In genomic region chr14:30196235-30196634, GRCm38 (mm10) we compare ENCODE assay signal across 9 mouse cellular contexts.
DNase-seq lines count a peak whose midpoint lies in the region; ATAC-seq lines count a peak whose summit lies in the region.
"Had no signal": no experiment of that assay in that cellular context is flagged by ENCODE, and none has a peak within 500 bp of the region (broad histone marks: within the 10 kb centered on the region; RNA-seq: fewer than 3 reads in every experiment).

No protein-coding gene starts in this region.

- H3K4me2 ChIP-seq in hindbrain, embryonic 15.5 days, result no peak overlapping the region
- no peak overlapping the region for H3K4me2 ChIP-seq in hindbrain, embryonic 14.5 days (replicated peaks)
- no peak overlapping the region for H3K4me2 ChIP-seq in intestine, embryonic 15.5 days (replicated peaks)
- H3K4me2 ChIP-seq: midbrain, embryonic 12.5 days had no signal

- no peaks in the 10 kb centered on the region for H3K36me3 ChIP-seq in hindbrain, embryonic 15.5 days
- no peaks in the 10 kb centered on the region for H3K36me3 ChIP-seq in hindbrain, embryonic 14.5 days (replicated peaks; ENCODE audit: control insufficient read depth, insufficient read depth)
- H3K36me3 ChIP-seq in intestine, embryonic 15.5 days, result no peaks in the 10 kb centered on the region
- H3K36me3 ChIP-seq: midbrain, embryonic 12.5 days had no signal

- no peak for DNase-seq in hindbrain, embryonic 14.5 days (ENCODE audit: low spot score)
- peak; percentile 49 for DNase-seq in heart, postnatal 4 days
- DNase-seq in c-Kit-positive CD71-positive TER-119-positive erythroid progenitor cells, embryonic 14.5 days (ENCODE audit: low spot score), result no peak
- no peak for DNase-seq in gastrocnemius, postnatal 36 days

- H3K4me1 ChIP-seq in hindbrain, embryonic 15.5 days (replicated peaks), result peaks cover 11% of the 10 kb centered on the region; the same call in 1 of the 2 replicates
- no peaks in the 10 kb centered on the region for H3K4me1 ChIP-seq in hindbrain, embryonic 14.5 days (replicated peaks; ENCODE audit: control insufficient read depth, insufficient read depth, low read length)
- no peaks in the 10 kb centered on the region for H3K4me1 ChIP-seq in intestine, embryonic 15.5 days (replicated peaks)
- H3K4me1 ChIP-seq: midbrain, embryonic 12.5 days had no signal

- WGBS in hindbrain, embryonic 15.5 days, result 50% methylated on average over 5 of the region's 5 CpGs
- 61% methylated on average over 5 of the region's 5 CpGs for WGBS in hindbrain, embryonic 14.5 days
- 44% methylated on average over 5 of the region's 5 CpGs for WGBS in intestine, embryonic 15.5 days

- intact Hi-C loops in gastrocnemius, postnatal 36 days (cut with DNase I), result no loop called here

- ATAC-seq in hindbrain, embryonic 15.5 days (ENCODE audit: low FRiP score, low read depth), result no peak
- no peak for ATAC-seq in hindbrain, embryonic 14.5 days (ENCODE audit: low FRiP score)
- ATAC-seq in activated CD4-positive, CD25-positive, alpha-beta regulatory T cell, adult 4 months, result peak; percentile 89
- peak; percentile 97 for ATAC-seq in neutrophil, adult 5-6 weeks (ENCODE audit: extremely low read depth, insufficient number of reproducible peaks, low FRiP score, poor library complexity, severe bottlenecking)
- no peak for ATAC-seq in intestine, embryonic 15.5 days

- H3K9ac ChIP-seq in hindbrain, embryonic 15.5 days, result no peak overlapping the region
- no peak overlapping the region for H3K9ac ChIP-seq in hindbrain, embryonic 14.5 days
- H3K9ac ChIP-seq in intestine, embryonic 15.5 days, result no peak overlapping the region
- H3K9ac ChIP-seq: midbrain, embryonic 12.5 days had no signal

- H3K4me3 ChIP-seq in hindbrain, embryonic 15.5 days, result no peak overlapping the region
- H3K4me3 ChIP-seq in hindbrain, embryonic 14.5 days (replicated peaks; ENCODE audit: low read length), result no peak overlapping the region
- no peak overlapping the region for H3K4me3 ChIP-seq in intestine, embryonic 15.5 days (replicated peaks)
- H3K4me3 ChIP-seq: midbrain, embryonic 12.5 days had no signal

- no peaks in the 10 kb centered on the region for H3K9me3 ChIP-seq in hindbrain, embryonic 15.5 days
- H3K9me3 ChIP-seq in hindbrain, embryonic 14.5 days (ENCODE audit: control insufficient read depth, low read length), result no peaks in the 10 kb centered on the region
- no peaks in the 10 kb centered on the region for H3K9me3 ChIP-seq in intestine, embryonic 15.5 days
- H3K9me3 ChIP-seq: midbrain, embryonic 12.5 days had no signal

- peak overlapping the region; percentile 31; the same call in 1 of the 2 replicates for H3K27ac ChIP-seq in hindbrain, embryonic 15.5 days (replicated peaks)
- no peak overlapping the region for H3K27ac ChIP-seq in hindbrain, embryonic 14.5 days
- H3K27ac ChIP-seq in intestine, embryonic 15.5 days, result no peak overlapping the region
- H3K27ac ChIP-seq: midbrain, embryonic 12.5 days had no signal

- H3K27me3 ChIP-seq in hindbrain, embryonic 15.5 days, result no peaks in the 10 kb centered on the region
- no peaks in the 10 kb centered on the region for H3K27me3 ChIP-seq in hindbrain, embryonic 14.5 days (ENCODE audit: control insufficient read depth, insufficient read depth, low read length)
- no peaks in the 10 kb centered on the region for H3K27me3 ChIP-seq in intestine, embryonic 15.5 days (replicated peaks)
- H3K27me3 ChIP-seq: midbrain, embryonic 12.5 days had no signal

Comparison
In these comparisons a context has a peak if more than half of its experiments do, and no peak if none do; other contexts are left out.
1. ATAC-seq: peak in activated CD4-positive, CD25-positive, alpha-beta regulatory T cell, adult 4 months (single experiment) and neutrophil, adult 5-6 weeks (single experiment); none in hindbrain, embryonic 15.5 days (single experiment), hindbrain, embryonic 14.5 days (single experiment) and intestine, embryonic 15.5 days (single experiment).